Mouse (Mus musculus) monocyte, adult 2 months (primary cell): ENCODE results near the gene Zfyve19.
A peak's percentile ranks its signal among the peaks of the same experiment; 100 is the strongest.

Source experiments
- DNase-seq, 2 experiments: peaks; one replicate each; pipeline ENCODE4 v3.0.0; 2022; ENCODE audit warnings: low spot score in 2 of 2, low read depth in 1 of 2

The Zfyve19 gene

DNA sequence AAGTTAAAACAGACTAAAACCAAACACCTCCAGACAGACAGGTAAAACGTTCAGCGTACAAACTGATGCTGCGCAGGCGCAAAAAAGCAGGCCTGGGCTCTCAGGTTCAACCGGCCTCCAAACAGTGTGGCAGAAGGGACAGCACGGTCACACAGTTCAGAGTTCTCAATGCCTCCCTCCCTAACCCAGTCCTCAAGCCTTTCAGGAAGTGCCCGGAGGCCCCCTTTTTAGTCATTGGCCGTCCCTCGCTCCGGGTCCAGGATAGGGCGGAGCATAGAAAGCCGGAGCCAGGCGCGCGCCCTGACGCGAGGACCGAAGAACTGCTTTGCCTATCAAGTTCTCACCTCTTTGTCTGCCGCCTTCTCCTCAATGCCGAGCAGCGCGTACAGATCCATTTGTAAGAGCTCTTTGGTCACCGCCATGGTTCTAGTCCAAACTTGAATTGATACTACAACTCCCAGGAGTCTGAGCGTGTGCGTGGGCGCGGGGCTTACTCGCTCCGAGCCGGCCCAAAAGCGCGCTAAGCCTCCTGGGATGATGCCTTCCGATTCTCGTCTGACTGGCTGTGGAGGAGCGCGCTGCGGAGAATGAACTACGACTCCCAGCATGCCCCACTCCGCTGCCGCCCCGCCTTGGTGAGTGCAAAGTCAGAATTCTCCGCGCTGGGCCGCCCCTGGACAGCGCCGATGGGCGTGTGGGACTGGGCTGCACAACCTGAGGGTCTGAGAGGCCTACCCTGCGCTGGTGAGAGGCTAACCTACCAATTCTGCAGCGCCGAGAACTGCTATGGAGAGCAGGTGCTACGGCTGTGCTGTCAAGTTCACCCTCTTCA is at the start of gene Zfyve19, which contains the start of gene Dnajc17:
Gene Zfyve19 (plus strand): TSS at position 274 of the 832 bp plus-strand sequence.
Gene Dnajc17 (minus strand): TSS at position 452 of the 832 bp plus-strand sequence.
- DNase-seq: peak; percentile 86

GRCm38 (mm10) chr2:119161247-119161646 is 47.2 kb upstream of the Zfyve19 start:
- DNase-seq: no peak

DNA sequence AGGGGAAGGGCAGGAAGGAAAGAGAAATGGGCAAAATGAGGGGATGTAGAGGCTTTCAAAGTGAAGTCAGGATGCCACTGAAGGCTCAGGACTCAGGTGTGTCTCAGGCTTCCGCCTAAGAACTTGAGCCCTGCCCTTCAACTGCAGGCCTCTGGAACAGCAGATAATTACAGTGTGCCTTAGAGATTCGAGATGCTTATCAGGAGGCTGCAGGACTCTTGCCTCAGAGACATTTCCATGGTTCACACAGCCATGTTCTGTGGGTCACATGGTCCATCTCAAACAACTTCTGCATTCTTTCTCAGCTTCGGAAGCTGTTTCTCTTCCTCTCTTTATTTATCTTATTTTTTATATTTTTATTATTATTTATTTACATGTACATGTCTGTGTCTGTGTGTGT is 45.3 kb upstream of the Zfyve19 start:
- DNase-seq: no peak

DNA sequence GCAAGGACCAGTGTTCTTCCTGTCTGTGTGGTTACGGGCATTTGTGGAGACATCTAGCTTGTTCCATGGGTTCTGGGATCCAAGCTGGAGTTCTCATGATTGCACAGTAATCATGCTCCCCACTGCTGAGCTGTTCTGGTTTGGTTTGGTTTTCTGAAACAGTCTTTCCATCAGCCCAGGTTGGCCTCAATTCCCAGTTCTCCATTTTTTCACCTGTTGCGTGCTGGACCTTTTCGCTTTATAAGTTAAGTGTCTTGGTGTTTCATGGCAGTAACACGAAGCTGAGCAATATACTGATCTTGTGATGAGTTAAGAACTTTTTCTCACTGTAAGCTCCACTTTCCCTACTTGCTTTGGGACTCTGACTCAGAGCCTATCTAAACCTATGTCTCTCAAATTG is 44.4 kb upstream of the Zfyve19 start:
- DNase-seq: no peak

- no peak for DNase-seq
These were observed 43.0 kb upstream of the Zfyve19 start for GRCm38 (mm10) chr2:119165401-119165800.

- peak in 1 of 2 experiments; percentile 17 for DNase-seq
These were observed 41.2 kb upstream of the Zfyve19 start, which contains the start of gene Gchfr for GRCm38 (mm10) chr2:119166901-119167865. Gene Gchfr, plus strand, starts transcription at chr2:119167773.

DNA sequence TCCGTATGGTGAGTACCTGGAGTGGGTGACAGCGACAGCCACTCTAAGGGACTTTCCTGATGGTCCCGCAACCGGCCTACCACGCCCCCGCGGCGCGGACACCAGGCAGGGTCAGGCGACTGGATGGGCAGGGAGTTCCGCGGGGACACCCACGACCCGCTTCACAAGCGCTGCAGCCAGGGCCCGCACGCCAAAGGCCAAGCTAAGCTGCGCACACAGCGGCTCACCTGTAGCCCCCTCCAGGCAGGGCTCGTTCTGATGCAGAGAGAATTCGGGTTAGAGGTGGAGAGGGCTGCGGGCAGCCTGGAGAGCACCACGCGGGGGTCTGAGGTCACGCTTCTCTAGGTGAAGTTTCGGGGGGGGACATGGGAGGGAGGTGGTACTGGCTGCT is 40.6 kb upstream of the Zfyve19 start:
- no peak for DNase-seq

DNA sequence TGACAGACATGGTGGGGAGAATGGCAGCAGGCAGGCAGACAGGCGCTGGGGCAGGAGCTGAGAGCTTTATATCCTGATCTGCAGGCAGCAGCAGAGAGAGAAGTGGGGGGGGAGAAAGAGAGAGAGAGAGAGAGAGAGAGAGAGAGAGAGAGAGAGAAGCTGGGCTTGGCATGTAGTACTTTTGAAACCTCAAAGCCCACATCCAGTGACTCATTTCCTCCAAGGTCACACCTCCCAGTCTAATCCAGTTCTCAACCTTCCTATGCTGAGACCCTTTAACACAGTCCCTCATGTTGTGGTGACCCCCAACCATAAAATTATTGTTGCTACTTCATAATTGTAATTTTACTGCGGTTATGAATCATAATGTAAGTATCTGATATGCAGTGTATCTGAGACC is 38.1 kb upstream of the Zfyve19 start:
- no peak for DNase-seq

GRCm38 (mm10) chr2:119171574-119171973 is 36.8 kb upstream of the Zfyve19 start:
- no peak for DNase-seq

DNA sequence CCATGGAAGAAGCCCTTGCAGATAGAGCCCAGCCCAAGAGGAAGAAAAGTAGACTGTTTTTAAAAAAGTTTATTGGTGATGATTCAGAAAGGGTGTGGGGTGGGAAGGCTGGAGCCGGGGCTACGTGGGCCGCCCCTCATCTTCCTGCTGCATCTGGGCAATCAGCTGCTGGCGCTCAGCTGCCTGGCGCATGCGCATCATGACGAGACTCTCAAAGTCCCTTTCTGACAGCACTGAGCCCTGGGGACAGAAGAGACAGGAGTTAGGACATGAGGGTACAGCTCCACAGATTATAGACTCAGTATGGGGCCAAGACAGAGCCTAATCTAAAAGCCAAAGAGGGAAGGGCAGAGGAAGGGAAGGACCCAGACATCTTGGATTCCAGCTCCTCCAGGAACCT is 36.0 kb upstream of the Zfyve19 start:
- DNase-seq: no peak

DNA sequence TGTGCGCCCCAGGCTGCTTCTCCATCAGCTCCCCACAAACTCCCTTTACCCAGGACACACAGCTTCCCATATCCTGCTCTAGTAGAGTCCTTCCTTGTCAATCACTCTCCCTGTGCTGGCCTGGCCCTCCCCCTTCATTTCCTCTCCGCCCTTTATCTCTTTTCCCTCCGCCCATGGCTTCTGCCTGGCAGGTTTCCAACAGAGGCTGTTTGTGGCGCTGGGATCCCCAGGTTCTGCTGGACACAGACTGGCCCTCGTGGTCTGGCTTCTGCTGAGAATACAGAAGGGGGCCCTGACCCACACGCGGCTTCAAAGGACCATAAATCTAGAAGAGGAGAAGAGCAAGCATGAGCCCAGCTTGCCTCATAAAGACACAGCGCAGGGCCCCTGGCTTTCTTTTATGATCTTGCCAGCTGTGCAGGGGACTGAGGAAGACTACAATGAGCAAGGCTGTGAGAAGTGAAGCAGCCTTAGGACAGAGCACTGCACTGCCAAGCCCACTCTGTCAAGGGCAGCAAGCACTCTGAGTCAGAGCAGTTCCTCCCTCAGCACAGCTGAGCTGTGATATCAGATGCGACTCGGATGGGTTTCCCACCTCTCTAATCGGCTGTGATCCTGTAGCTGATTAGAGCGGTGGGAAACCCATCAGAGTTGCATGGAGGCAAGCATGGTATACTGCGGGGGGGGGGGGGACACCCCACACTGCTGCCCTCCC is 35.4 kb upstream of the Zfyve19 start:
- DNase-seq: no peak

- DNase-seq: no peak
These were observed 34.3 kb upstream of the Zfyve19 start, which contains the start of gene Gm14137 for GRCm38 (mm10) chr2:119173991-119174651. Gene Gm14137, plus strand, starts transcription at chr2:119174509.

DNA sequence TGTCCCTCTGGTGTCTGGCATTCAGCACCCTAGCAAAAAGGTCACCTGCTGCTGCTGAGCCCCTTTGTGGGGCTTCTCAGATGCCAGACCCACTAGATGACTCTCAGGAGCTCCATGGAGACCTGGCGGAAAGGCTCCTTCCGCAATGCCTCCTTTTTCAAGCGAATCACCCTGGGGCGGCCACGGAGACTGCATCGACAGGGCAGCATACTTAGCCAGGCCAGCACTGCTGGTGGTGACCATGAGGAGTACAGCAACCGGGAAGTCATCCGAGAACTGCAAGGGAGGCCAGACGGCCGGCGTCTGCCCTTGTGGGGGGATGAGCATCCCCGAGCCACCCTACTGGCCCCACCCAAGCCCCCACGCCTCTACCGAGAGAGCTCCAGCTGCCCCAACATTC is 33.6 kb upstream of the Zfyve19 start:
- no peak for DNase-seq

- DNase-seq: no peak
These were observed 32.8 kb upstream of the Zfyve19 start for GRCm38 (mm10) chr2:119175614-119176013.

- no peak for DNase-seq
These were observed 31.7 kb upstream of the Zfyve19 start for GRCm38 (mm10) chr2:119176761-119177160.

- DNase-seq: no peak
These were observed 31.0 kb upstream of the Zfyve19 start for GRCm38 (mm10) chr2:119177384-119177939.

- no peak for DNase-seq
These were observed 25.5 kb upstream of the Zfyve19 start for GRCm38 (mm10) chr2:119182914-119183313.

DNA sequence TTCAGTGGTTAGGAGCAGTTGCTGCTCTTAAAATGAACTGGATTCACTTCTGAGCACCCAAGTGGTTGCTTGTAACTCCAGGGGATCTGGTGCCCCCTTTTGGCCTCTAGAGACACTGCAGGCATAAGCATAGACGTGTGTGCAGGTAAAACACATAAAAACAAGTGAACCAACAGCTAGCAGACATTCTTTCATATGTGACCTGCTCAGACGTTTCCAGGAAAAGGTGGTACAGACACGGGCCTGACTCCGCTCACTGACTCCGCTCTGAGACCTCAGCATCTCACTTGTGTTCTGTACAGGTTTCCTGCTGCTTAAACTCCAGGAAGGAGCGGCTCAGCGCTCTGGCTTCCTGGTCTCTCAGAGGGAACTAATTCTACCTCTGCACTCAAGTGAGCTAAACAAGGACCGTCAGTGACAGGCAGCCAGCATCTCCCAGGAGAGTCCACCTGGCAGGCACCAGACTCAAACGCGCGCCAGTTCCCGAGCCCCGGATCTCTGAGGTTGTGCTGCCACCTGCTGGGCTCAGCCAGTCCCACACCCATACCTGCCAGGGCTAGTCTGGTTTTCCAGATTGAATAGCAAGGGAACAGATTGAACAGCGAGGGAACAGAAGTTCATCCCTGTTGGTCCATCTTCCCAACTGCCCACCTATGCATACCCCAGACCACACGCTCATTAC is 19.2 kb upstream of the Zfyve19 start:
- DNase-seq: peak; percentile 45 to 64

DNA sequence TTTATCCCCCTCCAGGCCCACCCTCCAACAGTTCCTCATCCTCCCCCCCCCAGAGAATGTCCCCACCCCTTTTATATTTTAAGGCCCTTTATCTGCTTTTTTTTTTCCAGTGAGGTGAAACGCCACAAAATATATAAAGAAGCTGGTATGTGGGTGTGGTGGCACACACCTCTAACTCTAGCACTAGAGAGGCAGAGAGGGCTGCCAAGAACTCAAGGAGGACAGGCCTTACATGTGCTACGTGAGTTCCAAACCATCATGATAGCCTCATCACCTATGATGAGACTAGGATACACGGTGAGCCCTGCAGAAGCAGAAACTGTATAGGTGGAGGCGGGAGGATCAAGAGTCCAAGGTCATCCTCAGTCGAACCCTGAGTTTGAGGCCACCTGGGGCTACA is 17.4 kb upstream of the Zfyve19 start:
- no peak for DNase-seq

DNA sequence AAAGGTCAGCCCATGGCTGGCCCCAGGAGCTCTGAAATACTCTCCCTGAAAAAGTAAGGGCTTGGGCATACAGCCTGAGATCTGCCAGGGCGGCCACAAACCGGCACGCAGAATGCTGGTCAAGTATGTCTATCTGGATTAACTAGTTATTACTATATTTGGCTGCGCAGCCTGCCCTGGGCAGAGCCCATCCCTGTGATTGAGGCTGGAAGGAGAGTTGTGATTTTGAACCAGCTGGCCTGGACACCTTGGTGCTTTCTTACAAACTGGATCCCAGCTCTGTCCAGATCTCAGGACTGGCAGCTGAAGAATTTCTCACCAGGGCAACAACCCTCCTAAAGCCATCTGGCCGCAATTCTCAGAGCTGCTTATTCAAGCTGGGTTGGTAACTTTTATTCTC is 14.3 kb upstream of the Zfyve19 start:
- no peak for DNase-seq
